Mouse (Mus musculus) leukemia stem cell, adult 10-12 weeks (primary cell): ENCODE data around the gene Gtf2h4. TPM values are rescaled to one million over a fixed set of nuclear protein-coding genes. Genes with fewer than 3 reads are reported as not detected.

Experiments
- polyA plus RNA-seq: library from polyadenylated mRNA; stranded (reverse); fragments of >175 nt; gene quantifications from 2 replicates; pipeline ENCODE4 v1.2.3, GENCODE M21; 2012; ENCODE audit warnings: low replicate concordance

Gtf2h4 gene
- 13.7 and 44.1 TPM in 2 replicates for polyA plus RNA-seq

DNA sequence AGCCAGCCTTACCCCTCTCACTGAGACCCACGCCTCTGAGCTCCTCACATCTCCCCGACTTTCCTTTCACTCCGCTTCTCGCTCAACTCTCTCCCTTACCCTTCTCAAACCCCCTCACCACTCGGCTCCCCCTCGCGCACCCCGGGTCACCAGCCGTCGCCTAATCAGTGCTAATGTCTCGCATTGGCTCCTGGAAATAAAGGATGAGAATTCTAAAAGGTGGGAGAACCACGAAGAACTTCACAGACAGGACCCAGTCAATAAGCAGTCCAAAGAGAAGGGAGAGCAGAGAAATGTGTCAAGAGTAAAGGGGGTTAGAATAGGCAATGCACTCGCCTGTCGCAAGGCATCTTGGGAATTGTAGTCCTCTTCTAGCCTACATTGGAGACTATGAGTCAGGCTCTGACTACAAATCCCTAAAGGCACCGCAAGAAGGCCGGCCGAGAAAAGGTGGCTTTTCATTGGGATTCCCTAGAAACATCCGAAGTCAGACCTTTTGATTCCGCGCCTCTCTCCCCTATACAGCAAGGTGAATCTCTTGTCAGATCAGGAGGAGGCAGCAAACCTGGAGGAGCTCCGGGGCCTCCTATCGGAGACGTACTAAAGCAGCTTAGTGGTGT is at the start of gene Gtf2h4:
Gene Gtf2h4 (minus strand): TSS at position 324 of the 620 bp plus-strand sequence.

DNA sequence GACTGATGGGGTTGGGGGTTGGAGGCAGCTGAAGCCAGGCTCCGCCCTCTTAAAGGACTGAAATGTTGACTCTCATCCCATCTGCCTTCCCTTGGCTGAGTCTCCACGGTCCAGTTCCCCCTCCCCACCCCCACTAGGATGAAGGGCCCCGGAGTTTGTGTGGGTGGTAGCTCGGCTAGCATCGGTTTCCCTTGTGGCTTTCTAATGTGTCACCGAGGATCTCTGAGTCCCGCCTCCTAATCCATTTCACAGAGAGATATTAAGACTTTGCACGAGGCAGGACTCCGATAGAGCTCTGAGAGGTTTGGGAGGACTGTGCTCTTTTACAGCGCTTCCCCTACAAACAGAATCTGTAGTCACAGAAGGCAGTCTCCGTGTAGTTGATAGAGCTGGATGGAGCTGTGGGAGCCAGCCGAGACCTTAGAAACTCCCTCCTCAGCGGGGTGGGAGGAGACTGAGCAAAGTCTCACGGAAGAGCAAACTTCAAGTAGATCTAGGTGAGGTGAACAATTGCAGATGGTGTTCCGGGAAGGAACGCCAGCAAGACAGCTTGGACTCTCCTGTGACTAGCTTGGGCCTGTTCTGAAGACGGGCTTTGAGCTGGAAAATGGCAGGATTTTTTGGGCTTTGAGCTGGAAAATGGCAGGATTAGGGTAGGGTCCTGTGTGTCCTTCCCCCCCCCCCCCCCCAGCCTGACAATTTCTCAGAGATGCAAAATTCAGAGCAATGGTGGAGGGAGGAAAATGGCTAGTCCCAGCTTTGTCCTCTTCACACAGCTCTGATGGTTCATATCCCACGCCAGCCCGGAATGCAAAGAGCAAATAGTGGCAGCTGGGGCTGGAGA is 31.3 kb upstream of the Gtf2h4 start, which contains the start of gene Ddr1:
Gene Ddr1 (minus strand): TSS at position 1 of the 844 bp plus-strand sequence.

DNA sequence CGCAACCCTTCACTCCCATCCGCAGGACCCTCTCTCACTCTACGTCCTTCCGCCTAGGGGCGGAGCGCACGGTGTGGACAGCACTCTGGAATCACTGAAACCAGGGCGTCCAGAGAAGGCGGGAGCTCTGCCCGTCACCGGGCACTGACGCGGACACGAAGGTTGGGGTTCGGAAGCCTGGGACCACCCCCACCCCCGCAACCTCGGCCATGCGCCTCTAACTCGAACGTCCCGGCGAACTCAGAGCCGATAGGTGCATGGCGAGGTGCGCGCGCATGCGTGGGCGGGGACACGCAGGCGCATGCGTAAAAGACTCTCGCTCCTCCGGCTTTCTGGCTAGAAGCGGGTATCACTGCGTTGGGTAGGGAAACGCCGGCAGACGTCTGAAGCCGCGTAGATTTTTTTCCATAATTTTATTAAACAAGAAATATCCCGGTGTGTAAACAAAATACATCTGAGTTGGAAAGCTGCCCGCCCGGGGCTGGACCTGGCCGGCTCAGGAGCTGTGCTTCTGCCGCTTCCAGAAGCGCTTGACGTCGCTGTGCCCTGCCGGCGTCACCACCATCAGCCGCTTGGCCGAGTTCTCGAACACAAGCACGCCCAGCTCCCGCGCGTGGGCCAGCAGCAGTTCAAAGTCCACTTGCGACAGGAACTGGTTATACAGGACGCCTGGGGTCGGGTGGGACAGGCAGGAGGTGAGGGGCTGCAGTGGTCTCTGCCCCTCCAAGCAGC is 6.0 kb downstream of the Gtf2h4 start, which contains the start of gene Vars2:
Gene Vars2 (minus strand): TSS at position 259 of the 732 bp plus-strand sequence.

DNA sequence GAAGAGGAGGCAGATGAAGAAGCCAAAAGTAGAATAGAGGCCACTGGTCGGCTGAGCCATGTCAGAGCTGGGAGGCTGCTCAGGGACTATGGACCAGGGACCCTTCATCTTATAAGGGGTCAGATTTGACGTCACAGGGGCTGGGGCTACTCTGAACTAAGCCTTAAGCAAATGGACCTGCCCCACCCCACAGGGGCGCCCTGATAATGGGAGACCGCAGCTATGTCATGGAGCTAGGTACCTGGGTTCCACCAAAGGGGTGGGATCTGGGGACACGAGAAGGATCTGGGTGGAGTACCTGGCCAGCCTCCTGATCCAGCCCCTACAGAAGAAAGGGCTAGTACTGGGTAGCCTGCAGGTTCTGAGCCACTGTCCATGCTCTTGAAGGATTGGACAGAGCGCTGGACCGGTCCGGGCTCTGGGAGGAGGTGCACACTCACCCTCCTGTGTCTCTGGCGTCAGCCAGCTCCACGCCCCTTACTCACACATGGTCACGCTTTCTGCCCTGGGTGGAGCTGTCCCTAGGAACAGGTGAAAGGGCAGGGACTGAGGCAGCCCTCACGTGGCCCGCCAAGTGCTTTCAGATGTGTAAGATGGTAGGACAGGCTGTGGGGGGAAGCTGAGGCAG is 29.8 kb downstream of the Gtf2h4 start, which contains the start of gene Mucl3:
Gene Mucl3 (minus strand): TSS at position 87 of the 628 bp plus-strand sequence.

DNA sequence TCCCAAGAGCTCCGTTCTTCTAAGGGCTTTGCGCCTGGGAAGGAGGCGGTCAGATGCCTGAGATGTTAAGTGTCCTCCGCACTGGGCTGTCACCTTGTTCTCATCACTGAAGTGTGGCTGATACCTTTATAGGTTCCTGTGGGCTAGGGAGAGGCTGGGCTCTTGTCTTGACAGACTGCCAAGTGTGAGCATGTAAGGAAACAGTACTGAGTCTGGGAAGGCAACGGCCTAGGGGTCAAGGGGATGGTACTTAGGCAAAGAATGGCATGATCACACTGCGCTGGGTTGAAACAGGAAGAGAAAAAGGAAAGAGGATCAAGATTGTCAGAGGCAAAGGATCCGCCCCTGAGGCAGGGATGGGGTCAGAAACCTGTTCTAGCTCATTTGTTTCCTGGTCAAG is 47.0 kb downstream of the Gtf2h4 start, which contains the start of gene Gm9573:
Gene Gm9573 (minus strand): TSS at position 101 of the 400 bp plus-strand sequence.

Other genes starting within 250 kb of the Gtf2h4 start
- gene H2-Q6, start 248.9 kb downstream of the Gtf2h4 start, polyA plus RNA-seq = 67.9 and 111 TPM in 2 replicates
- gene H2-Q7, start 234.6 kb downstream of the Gtf2h4 start, polyA plus RNA-seq = 8.4 and 19.9 TPM in 2 replicates
- 2.4 and 3.7 TPM in 2 replicates for gene H2-Q10, start 203.7 kb downstream of the Gtf2h4 start, polyA plus RNA-seq
- gene Pou5f1, start 167.7 kb downstream of the Gtf2h4 start, polyA plus RNA-seq = not detected in 2 replicates
- 65.9 and 189 TPM in 2 replicates for gene Tcf19, start 156.9 kb downstream of the Gtf2h4 start, polyA plus RNA-seq
- gene Cchcr1, start 156.6 kb downstream of the Gtf2h4 start, polyA plus RNA-seq = 14.0 and 29.7 TPM in 2 replicates
- gene Psors1c2, start 140.5 kb downstream of the Gtf2h4 start, polyA plus RNA-seq = 5.1 and 6.5 TPM in 2 replicates
- not detected in 2 replicates for gene Cdsn, start 121.6 kb downstream of the Gtf2h4 start, polyA plus RNA-seq
- 0.18 and 0.27 TPM in 2 replicates for gene 2300002M23Rik, start 106.3 kb downstream of the Gtf2h4 start, polyA plus RNA-seq
- not detected in 2 replicates for gene Sfta2, start 72.2 kb downstream of the Gtf2h4 start, polyA plus RNA-seq
- gene Gm9573, start 47.1 kb downstream of the Gtf2h4 start, polyA plus RNA-seq = not detected in 2 replicates
- gene Mucl3, start 30.0 kb downstream of the Gtf2h4 start, polyA plus RNA-seq = 0.07 TPM in 1 of 2 replicates, not detected in the other
- 130 and 160 TPM in 2 replicates for gene Vars2, start 6.1 kb downstream of the Gtf2h4 start, polyA plus RNA-seq
- 8.0 and 11.4 TPM in 2 replicates for gene Ddr1, start 30.9 kb upstream of the Gtf2h4 start, polyA plus RNA-seq
- 13.5 and 25.1 TPM in 2 replicates for gene Ier3, start 147.9 kb upstream of the Gtf2h4 start, polyA plus RNA-seq
- 15.9 and 21.2 TPM in 2 replicates for gene Flot1, start 149.5 kb upstream of the Gtf2h4 start, polyA plus RNA-seq
- 56.2 and 381 TPM in 2 replicates for gene Tubb5, start 164.6 kb upstream of the Gtf2h4 start, polyA plus RNA-seq
- 7.6 and 23.3 TPM in 2 replicates for gene Mdc1, start 167.8 kb upstream of the Gtf2h4 start, polyA plus RNA-seq
- 6.1 and 21.0 TPM in 2 replicates for gene Nrm, start 187.6 kb upstream of the Gtf2h4 start, polyA plus RNA-seq
- gene Ppp1r18, start 191.9 kb upstream of the Gtf2h4 start, polyA plus RNA-seq = 60.9 and 104 TPM in 2 replicates
- gene Dhx16, start 206.1 kb upstream of the Gtf2h4 start, polyA plus RNA-seq = 47.3 and 54.9 TPM in 2 replicates
- 442 and 598 TPM in 2 replicates for gene 2310061I04Rik, start 223.7 kb upstream of the Gtf2h4 start, polyA plus RNA-seq
- 27.0 and 29.6 TPM in 2 replicates for gene Atat1, start 236.3 kb upstream of the Gtf2h4 start, polyA plus RNA-seq
- gene Mrps18b, start 242.7 kb upstream of the Gtf2h4 start, polyA plus RNA-seq = 6.0 and 7.8 TPM in 2 replicates
- 43.9 and 58.4 TPM in 2 replicates for gene Ppp1r10, start 242.7 kb upstream of the Gtf2h4 start, polyA plus RNA-seq